ENCODE assay signal across 9 mouse cellular contexts in genomic region chr17:79713643-79714367, GRCm38 (mm10). TPM values are rescaled to one million over a fixed set of nuclear protein-coding genes. Genes with fewer than 3 reads are reported as not detected.
DNase-seq lines count a peak whose midpoint lies in the region; ATAC-seq lines count a peak whose summit lies in the region.
"Had no signal": no experiment of that assay in that cellular context is flagged by ENCODE, and none has a peak within 500 bp of the region (broad histone marks: within the 10 kb centered on the region; RNA-seq: fewer than 3 reads in every experiment).

No protein-coding gene starts in this region.

- peak; percentile 15 to 41 for DNase-seq in left cerebral cortex, adult 18-20 months (ENCODE audit: low spot score in 2 of 2)
- DNase-seq in left cerebral cortex, adult 8-10 months (ENCODE audit: low spot score in 2 of 2), result no peak
- peak; percentile 64 for DNase-seq in adrenal gland, postnatal 10 days
- DNase-seq in lung, postnatal 4 days, result peak; percentile 51 to 52
- no peak for DNase-seq in urinary bladder, postnatal 10 days (ENCODE audit: low spot score)

- peak overlapping the region; percentile 48 for H3K4me3 ChIP-seq in forebrain, embryonic 13.5 days
- H3K4me3 ChIP-seq in intestine, embryonic 15.5 days (replicated peaks), result peak overlapping the region; percentile 42
- peak overlapping the region; percentile 42 for H3K4me3 ChIP-seq in stomach, embryonic 15.5 days (replicated peaks)
- H3K4me3 ChIP-seq: erythroblast, embryonic 14.5 days had no signal

- peak overlapping the region; percentile 53 for H3K9ac ChIP-seq in forebrain, embryonic 13.5 days
- peak overlapping the region; percentile 42 for H3K9ac ChIP-seq in intestine, embryonic 15.5 days
- H3K9ac ChIP-seq in stomach, embryonic 15.5 days, result 0 out of 2 replicates have a peak overlapping the region, but pooled peaks have one; percentile 9

- H3K27ac ChIP-seq in forebrain, embryonic 13.5 days, result no peak overlapping the region
- H3K27ac ChIP-seq in intestine, embryonic 15.5 days, result 0 out of 2 replicates have a peak overlapping the region, but pooled peaks have one; percentile 0
- H3K27ac ChIP-seq in stomach, embryonic 15.5 days, result no peak overlapping the region

- H3K36me3 ChIP-seq in forebrain, embryonic 13.5 days (ENCODE audit: poor library complexity, severe bottlenecking), result no peaks in the 10 kb centered on the region
- H3K36me3 ChIP-seq in intestine, embryonic 15.5 days, result no peaks in the 10 kb centered on the region
- no peaks in the 10 kb centered on the region for H3K36me3 ChIP-seq in stomach, embryonic 15.5 days

- H3K4me2 ChIP-seq in forebrain, embryonic 13.5 days, result peak overlapping the region; percentile 88
- peak overlapping the region; percentile 89 for H3K4me2 ChIP-seq in intestine, embryonic 15.5 days (replicated peaks)
- peak overlapping the region; percentile 89 for H3K4me2 ChIP-seq in stomach, embryonic 15.5 days

- peak; percentile 36 for ATAC-seq in forebrain, embryonic 13.5 days
- peak; percentile 27 for ATAC-seq in intestine, embryonic 15.5 days
- ATAC-seq in stomach, embryonic 15.5 days (ENCODE audit: insufficient read depth, low FRiP score, low read depth), result no peak

- peaks cover 36% of the 10 kb centered on the region for H3K4me1 ChIP-seq in forebrain, embryonic 13.5 days
- peaks cover 29% of the 10 kb centered on the region for H3K4me1 ChIP-seq in intestine, embryonic 15.5 days (replicated peaks)
- peaks cover 33% of the 10 kb centered on the region for H3K4me1 ChIP-seq in stomach, embryonic 15.5 days

- WGBS in forebrain, embryonic 13.5 days, result under 1% methylated on average over 63 of the region's 63 CpGs
- 1% methylated on average over 63 of the region's 63 CpGs for WGBS in intestine, embryonic 15.5 days
- WGBS in stomach, embryonic 15.5 days, result 1% methylated on average over 63 of the region's 63 CpGs

- H3K9me3 ChIP-seq in forebrain, embryonic 13.5 days (replicated peaks), result no peaks in the 10 kb centered on the region
- no peaks in the 10 kb centered on the region for H3K9me3 ChIP-seq in intestine, embryonic 15.5 days
- H3K9me3 ChIP-seq in stomach, embryonic 15.5 days, result no peaks in the 10 kb centered on the region

- H3K27me3 ChIP-seq in forebrain, embryonic 13.5 days, result peaks cover 78% of the 10 kb centered on the region
- H3K27me3 ChIP-seq in intestine, embryonic 15.5 days (replicated peaks), result peaks cover 36% of the 10 kb centered on the region
- peaks cover 38% of the 10 kb centered on the region for H3K27me3 ChIP-seq in stomach, embryonic 15.5 days (replicated peaks)

RNA-seq across cellular contexts. Expression of gene Cyp1b1, which starts 1.1 kb away (rescaled TPM):
- 1 to 10 TPM; 3.8 to 4.1 TPM for total RNA-seq in left cerebral cortex, adult 18-20 months (2021)
- total RNA-seq in left cerebral cortex, adult 8-10 months (2022), result 1 to 10 TPM; 2.4 to 4.0 (median 3.0) TPM
- 10 to 100 TPM; 21.3 to 27.9 TPM for total RNA-seq in adrenal gland, postnatal 10 days (2021)
- 3.4 and 3.9 TPM in 2 replicates for polyA plus RNA-seq in forebrain, embryonic 13.5 days (2015; fragmentation: Nextera tagmentation; extraction: Ambion mirVana)
- polyA plus RNA-seq in intestine, embryonic 15.5 days (2015; fragmentation: Nextera tagmentation; extraction: Ambion mirVana), result 8.5 and 8.6 TPM in 2 replicates
- polyA plus RNA-seq in stomach, embryonic 15.5 days (2015; fragmentation: Nextera tagmentation; extraction: Ambion mirVana), result 7.7 and 9.1 TPM in 2 replicates
- polyA plus RNA-seq: erythroblast, embryonic 14.5 days had no signal

Comparison
In these comparisons a context has a peak if more than half of its experiments do, and no peak if none do; other contexts are left out.
1. DNase-seq: peak in left cerebral cortex, adult 18-20 months (2 of 2), adrenal gland, postnatal 10 days (single experiment) and lung, postnatal 4 days (2 of 2); none in left cerebral cortex, adult 8-10 months (0 of 2) and urinary bladder, postnatal 10 days (single experiment).
2. RNA of gene Cyp1b1, which starts 1.1 kb away (total RNA-seq): 21.3 to 27.9 TPM in adrenal gland, postnatal 10 days; 3.8 to 4.1 TPM in left cerebral cortex, adult 18-20 months and 2.4 to 4.0 TPM in left cerebral cortex, adult 8-10 months; every median in the first group is over 4 times any median in the second.
3. Peak in every context shown above with its lines, with median percentiles within 50 percentile points of each other: H3K4me2 ChIP-seq, H3K4me3 ChIP-seq and H3K9ac ChIP-seq.